Comparison of ENCODE assay signal across 8 mouse cellular contexts in genomic region chr11:101551751-101552475, GRCm38 (mm10). TPM values are rescaled to one million over a fixed set of nuclear protein-coding genes. Genes with fewer than 3 reads are reported as not detected.
DNase-seq lines count a peak whose midpoint lies in the region; ATAC-seq lines count a peak whose summit lies in the region.

TSS of gene Brca1 (minus strand) at chr11:101551955.
TSS of gene Nbr1 (plus strand) at chr11:101552149.

- peak within 1 kb of the TSS; percentile 97 for H3K27ac ChIP-seq in brown adipose tissue, adult 24 weeks (replicated peaks; ENCODE audit: low read depth, low read length)
- peak within 1 kb of the TSS; percentile 94 for H3K27ac ChIP-seq in heart, embryonic 13.5 days (replicated peaks)
- H3K27ac ChIP-seq in liver, embryonic 12.5 days = peak within 1 kb of the TSS; percentile 93
- peak within 1 kb of the TSS; percentile 95 for H3K27ac ChIP-seq in stomach, embryonic 15.5 days

- peaks cover 5% of the 10 kb centered on the region; the same call in 1 of the 2 replicates for H3K4me1 ChIP-seq in brown adipose tissue, adult 24 weeks (ENCODE audit: control insufficient read depth, insufficient read depth, insufficient read length, low read length)
- peaks cover 24% of the 10 kb centered on the region for H3K4me1 ChIP-seq in heart, embryonic 13.5 days
- peaks cover 31% of the 10 kb centered on the region for H3K4me1 ChIP-seq in liver, embryonic 12.5 days
- H3K4me1 ChIP-seq in stomach, embryonic 15.5 days = peaks cover 21% of the 10 kb centered on the region

- peak within 1 kb of the TSS; percentile 83 for H3K4me2 ChIP-seq in heart, embryonic 13.5 days
- H3K4me2 ChIP-seq in liver, embryonic 12.5 days = peak within 1 kb of the TSS; percentile 85
- H3K4me2 ChIP-seq in stomach, embryonic 15.5 days = peak within 1 kb of the TSS; percentile 66

- WGBS in heart, embryonic 13.5 days = under 1% methylated on average over 43 of the region's 43 CpGs
- WGBS in liver, embryonic 12.5 days (ENCODE audit: insufficient replicate concordance) = 2% methylated on average over 43 of the region's 43 CpGs
- WGBS in stomach, embryonic 15.5 days = 0% methylated on average over 43 of the region's 43 CpGs

- no peaks in the 10 kb centered on the region for H3K27me3 ChIP-seq in heart, embryonic 13.5 days (replicated peaks)
- no peaks in the 10 kb centered on the region for H3K27me3 ChIP-seq in liver, embryonic 12.5 days (replicated peaks)
- no peaks in the 10 kb centered on the region for H3K27me3 ChIP-seq in stomach, embryonic 15.5 days (replicated peaks)

- H3K9ac ChIP-seq in heart, embryonic 13.5 days = peak within 1 kb of the TSS; percentile 91
- H3K9ac ChIP-seq in liver, embryonic 12.5 days = peak within 1 kb of the TSS; percentile 89
- H3K9ac ChIP-seq in stomach, embryonic 15.5 days = peak within 1 kb of the TSS; percentile 62

- H3K4me3 ChIP-seq in brown adipose tissue, adult 24 weeks (ENCODE audit: insufficient read depth, low read depth, low read length) = peak within 1 kb of the TSS; percentile 78
- H3K4me3 ChIP-seq in heart, embryonic 13.5 days = peak within 1 kb of the TSS; percentile 72
- H3K4me3 ChIP-seq in liver, embryonic 12.5 days = peak within 1 kb of the TSS; percentile 74
- H3K4me3 ChIP-seq in stomach, embryonic 15.5 days (replicated peaks) = peak within 1 kb of the TSS; percentile 78

- peak; percentile 97 for DNase-seq in CD4-positive, CD25-positive, alpha-beta regulatory T cell, adult 2 months (ENCODE audit: low read depth, low spot score)
- DNase-seq in fat pad, adult 2 months (ENCODE audit: extremely low read depth, low read depth, low spot score) = peak; percentile 90
- DNase-seq in kidney, postnatal 10 days = peak; percentile 97
- peak; percentile 92 to 94 for DNase-seq in natural killer cell, adult 2 months (ENCODE audit: low spot score in 2 of 2)

- H3K9me3 ChIP-seq in heart, embryonic 13.5 days = no peaks in the 10 kb centered on the region
- H3K9me3 ChIP-seq in liver, embryonic 12.5 days (replicated peaks) = no peaks in the 10 kb centered on the region
- no peaks in the 10 kb centered on the region for H3K9me3 ChIP-seq in stomach, embryonic 15.5 days

- H3K36me3 ChIP-seq in heart, embryonic 13.5 days = peaks cover 38% of the 10 kb centered on the region
- H3K36me3 ChIP-seq in liver, embryonic 12.5 days = peaks cover 51% of the 10 kb centered on the region
- H3K36me3 ChIP-seq in stomach, embryonic 15.5 days = 0 out of 2 replicates have a peak, but pooled peaks cover 5% of the 10 kb centered on the region

- ATAC-seq in heart, embryonic 13.5 days (ENCODE audit: extremely low read depth, insufficient number of reproducible peaks, low FRiP score, low TSS enrichment) = peak; percentile 63
- peak; percentile 74 for ATAC-seq in liver, embryonic 12.5 days
- peak; percentile 75 for ATAC-seq in stomach, embryonic 15.5 days (ENCODE audit: insufficient read depth, low FRiP score, low read depth)

RNA-seq across cellular contexts. Expression of gene Brca1, which starts in this region (rescaled TPM):
- 0.48 TPM in 1 of 2 replicates, not detected in the other for polyA plus RNA-seq in brown adipose tissue, adult 24 weeks (2012; ENCODE audit: insufficient read depth, insufficient read length, missing spikeins)
- polyA plus RNA-seq in heart, embryonic 13.5 days (2015; fragmentation: Nextera tagmentation; extraction: Ambion mirVana) = 5.5 and 7.0 TPM in 2 replicates
- 17.2 and 17.4 TPM in 2 replicates for polyA plus RNA-seq in liver, embryonic 12.5 days (2016; fragmentation: Nextera tagmentation; extraction: Ambion mirVana)
- polyA plus RNA-seq in stomach, embryonic 15.5 days (2015; fragmentation: Nextera tagmentation; extraction: Ambion mirVana) = 9.7 and 11.8 TPM in 2 replicates

RNA-seq across cellular contexts. Expression of gene Nbr1, which starts in this region (rescaled TPM):
- polyA plus RNA-seq in brown adipose tissue, adult 24 weeks (2012; ENCODE audit: insufficient read depth, insufficient read length, missing spikeins) = 125 and 139 TPM in 2 replicates
- 54.9 and 55.3 TPM in 2 replicates for polyA plus RNA-seq in heart, embryonic 13.5 days (2015; fragmentation: Nextera tagmentation; extraction: Ambion mirVana)
- 45.1 and 47.9 TPM in 2 replicates for polyA plus RNA-seq in liver, embryonic 12.5 days (2016; fragmentation: Nextera tagmentation; extraction: Ambion mirVana)
- polyA plus RNA-seq in stomach, embryonic 15.5 days (2015; fragmentation: Nextera tagmentation; extraction: Ambion mirVana) = 56.4 and 68.3 TPM in 2 replicates

Comparison
In these comparisons a context has a peak if more than half of its experiments do, and no peak if none do; other contexts are left out.
1. Peak in every context shown above with its lines: DNase-seq, ATAC-seq, H3K4me3 ChIP-seq and H3K27ac ChIP-seq.